Mouse (Mus musculus) cerebellum, adult 2 months (tissue): ENCODE results near the gene Palm2. TPM values are rescaled to one million over a fixed set of nuclear protein-coding genes. Genes with fewer than 3 reads are reported as not detected.
A peak's percentile ranks its signal among the peaks of the same experiment; 100 is the strongest.

ENCODE experiments used
- DNase-seq, 2 experiments: peaks; one replicate each; pipeline ENCODE4 v3.0.0; 2021
- H3K27ac ChIP-seq: fragments of 200-500 bp; 2 replicates; pipeline ENCODE4 v1.5.1; 2012; ENCODE audit warnings: low read length, control low read depth, inconsistent platforms; ENCODE audit not compliant: insufficient read depth
- H3K27me3 ChIP-seq: fragments of 200-500 bp; 2 replicates; pipeline ENCODE4 v1.6.1; 2012; ENCODE audit warnings: inconsistent platforms, mild to moderate bottlenecking, low read length, moderate library complexity; ENCODE audit not compliant: control insufficient read depth, insufficient read depth
- H3K4me1 ChIP-seq: fragments of 200-500 bp; 2 replicates; pipeline ENCODE4 v1.6.1; 2011; ENCODE audit warnings: low read length; ENCODE audit not compliant: control insufficient read depth, insufficient read depth
- H3K4me3 ChIP-seq: fragments of 200-500 bp; replicated peaks from 2 replicates; pipeline ENCODE3; 2011; ENCODE audit warnings: mild to moderate bottlenecking, low read depth, low read length, control low read depth; ENCODE audit not compliant: insufficient read depth
- CTCF ChIP-seq: fragments of 200-500 bp; IDR thresholded peaks from 2 replicates; pipeline ENCODE4 v1.5.1; 2011; ENCODE audit warnings: low read depth, mild to moderate bottlenecking, control low read depth, low read length, moderate library complexity, borderline replicate concordance; ENCODE audit not compliant: insufficient read depth
- POLR2A ChIP-seq: fragments of 200-500 bp; IDR thresholded peaks from 2 replicates; pipeline ENCODE4 v1.6.1; 2011; ENCODE audit warnings: low read length, control low read depth, borderline replicate concordance; ENCODE audit not compliant: insufficient read depth
- WGBS: fragments of 180-500 bp; shearing (Covaris S2); methylation state at CpG from one replicate; pipeline ENCODE4 v1.1.7; 2018; 5-methylcytosine and 5-hydroxymethylcytosine counted together
- polyA plus RNA-seq: library from polyadenylated mRNA; depleted of rRNA; stranded (reverse); fragments of >200 nt; gene quantifications from 2 replicates; pipeline ENCODE4 v1.2.3, GENCODE M21; 2012

The Palm2 gene
- polyA plus RNA-seq, 1 experiment, result 3.1 TPM

DNA sequence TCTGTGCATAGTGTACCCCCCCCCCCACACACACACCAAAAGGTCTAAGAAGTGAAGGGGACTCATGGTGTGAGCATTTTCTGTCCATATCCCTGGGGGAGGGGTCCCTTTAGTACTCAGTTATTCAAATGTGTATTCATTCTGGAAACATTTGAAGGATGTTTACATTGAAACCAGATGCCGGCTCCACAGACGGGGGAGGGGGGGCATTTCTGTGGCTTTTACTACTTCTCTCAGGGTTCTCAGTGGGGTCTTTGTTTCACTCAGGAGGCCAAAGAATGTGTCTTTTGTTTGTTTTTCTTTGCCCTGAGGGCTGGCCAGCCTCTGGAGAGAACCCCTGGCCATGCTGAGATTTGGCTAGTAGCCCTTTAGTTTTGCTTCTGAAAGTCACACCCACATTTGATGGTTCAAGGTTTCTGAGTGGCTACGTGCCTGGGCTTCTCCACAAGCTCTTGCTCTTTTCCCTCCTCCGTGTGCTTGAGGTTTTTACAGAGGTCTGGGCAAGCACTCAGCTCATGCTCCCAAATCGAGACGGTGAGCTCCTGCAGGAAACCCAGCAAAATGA lies 109.7 kb downstream of the Palm2 start:
- peak in 1 of 2 experiments; percentile 16 for DNase-seq
- no peaks in the 10 kb centered on the region for H3K4me1 ChIP-seq
- TF ChIP-seq POLR2A (no peak), CTCF (no peak)
- no peaks in the 10 kb centered on the region for H3K27me3 ChIP-seq
- no peak overlapping the region for H3K4me3 ChIP-seq
- no peak overlapping the region for H3K27ac ChIP-seq
- WGBS, result 15% methylated on average over 6 of the region's 6 CpGs

DNA sequence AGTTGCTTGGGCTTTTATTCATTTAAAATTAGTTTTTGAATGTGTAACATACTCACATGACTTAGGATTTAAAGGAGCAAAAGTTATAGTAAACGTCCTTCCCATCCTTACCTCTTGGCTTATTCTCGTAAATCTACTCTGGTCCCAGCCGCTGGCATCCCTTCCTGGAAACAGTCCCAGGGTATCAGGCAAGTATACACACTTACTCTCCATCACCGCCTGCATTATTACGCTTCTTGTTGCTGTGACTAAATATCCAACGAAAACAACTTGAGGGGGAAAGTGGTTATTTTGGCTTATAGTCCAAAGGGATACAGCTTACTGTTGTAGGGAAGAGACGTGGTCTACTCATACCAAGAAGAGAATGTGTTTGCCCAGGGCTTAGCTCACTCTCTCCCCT lies 113.7 kb downstream of the Palm2 start:
- no peaks in the 10 kb centered on the region for H3K4me1 ChIP-seq
- no peak overlapping the region for H3K4me3 ChIP-seq
- no peaks in the 10 kb centered on the region for H3K27me3 ChIP-seq
- no peak for DNase-seq
- no peak overlapping the region for H3K27ac ChIP-seq
- WGBS, result 62% methylated on average over 7 of the region's 7 CpGs
- TF ChIP-seq CTCF (no peak), POLR2A (no peak)

DNA sequence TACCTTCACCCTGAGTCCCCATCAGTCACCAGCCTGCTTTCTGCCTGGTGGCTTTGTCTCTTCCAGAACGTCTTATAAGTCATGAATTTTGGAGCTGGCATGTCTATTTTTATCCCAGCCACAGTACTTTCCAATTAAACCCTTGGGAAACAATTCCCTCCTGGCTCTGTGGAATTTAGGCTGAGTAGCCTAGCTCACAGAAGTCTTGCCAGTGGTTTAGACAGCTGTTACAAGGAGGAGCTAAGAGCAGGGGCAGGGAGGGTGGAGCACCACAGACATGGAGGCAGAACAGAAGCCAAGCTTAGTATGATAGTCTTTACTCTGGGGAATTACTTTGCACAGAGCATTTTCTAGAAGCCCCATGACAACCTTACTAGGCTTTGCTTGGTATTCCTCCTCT lies 116.2 kb downstream of the Palm2 start:
- 47% methylated on average over 1 of the region's 1 CpGs for WGBS
- no peak for TF ChIP-seq POLR2A
- TF ChIP-seq CTCF, result no peak
- H3K27me3 ChIP-seq, result no peaks in the 10 kb centered on the region
- no peak overlapping the region for H3K4me3 ChIP-seq
- no peak overlapping the region for H3K27ac ChIP-seq
- H3K4me1 ChIP-seq, result peaks cover 2% of the 10 kb centered on the region; the same call in 1 of the 2 replicates
- no peak for DNase-seq

DNA sequence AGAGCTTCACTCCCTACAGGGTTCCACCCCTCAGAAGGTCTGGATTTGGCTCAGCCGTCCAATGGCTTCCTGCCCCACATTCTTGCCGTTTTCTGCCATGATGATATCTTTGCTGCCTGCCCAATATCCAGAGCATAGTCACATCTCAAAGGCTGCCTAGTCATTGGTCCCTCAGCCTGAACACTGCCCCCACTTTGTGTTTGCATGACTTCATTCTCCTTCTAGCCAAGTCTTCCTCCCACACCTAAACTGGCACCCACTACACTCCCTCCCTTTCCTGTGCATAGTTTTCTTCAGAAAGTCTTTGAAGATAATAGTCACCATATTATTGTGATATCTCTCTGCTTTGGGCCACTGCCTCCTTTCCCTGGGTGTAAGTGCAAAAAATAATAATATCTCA lies 123.1 kb downstream of the Palm2 start:
- Histone ChIP-seq H3K4me1 (peaks cover 2% of the 10 kb centered on the region; the same call in 1 of the 2 replicates), H3K27ac (no peak overlapping the region), H3K27me3 (no peaks in the 10 kb centered on the region; the same call in 1 of the 2 replicates), H3K4me3 (no peak overlapping the region)
- 30% methylated on average over 2 of the region's 2 CpGs for WGBS
- no peak for TF ChIP-seq POLR2A
- no peak for TF ChIP-seq CTCF
- DNase-seq, result no peak

DNA sequence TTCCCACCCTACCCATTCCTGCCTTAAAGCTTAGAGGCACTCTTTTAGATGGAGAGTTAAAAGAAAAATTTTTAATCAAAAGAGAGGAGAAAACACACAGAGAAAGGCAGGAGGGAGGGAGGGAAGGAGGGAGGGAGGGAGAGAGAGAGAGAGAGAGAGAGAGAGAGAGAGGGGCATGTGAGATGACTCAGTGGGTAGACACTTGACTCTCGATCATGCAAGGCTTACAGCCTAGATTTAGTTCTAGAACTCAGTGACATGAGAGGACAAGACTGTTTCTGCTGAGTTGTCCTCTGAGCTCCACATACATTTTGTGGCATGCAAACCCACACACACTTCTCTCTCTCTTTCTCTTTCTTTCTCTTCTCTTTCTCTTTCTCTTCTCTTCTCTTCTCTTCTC lies 125.4 kb downstream of the Palm2 start:
- H3K27ac ChIP-seq, result no peak overlapping the region

DNA sequence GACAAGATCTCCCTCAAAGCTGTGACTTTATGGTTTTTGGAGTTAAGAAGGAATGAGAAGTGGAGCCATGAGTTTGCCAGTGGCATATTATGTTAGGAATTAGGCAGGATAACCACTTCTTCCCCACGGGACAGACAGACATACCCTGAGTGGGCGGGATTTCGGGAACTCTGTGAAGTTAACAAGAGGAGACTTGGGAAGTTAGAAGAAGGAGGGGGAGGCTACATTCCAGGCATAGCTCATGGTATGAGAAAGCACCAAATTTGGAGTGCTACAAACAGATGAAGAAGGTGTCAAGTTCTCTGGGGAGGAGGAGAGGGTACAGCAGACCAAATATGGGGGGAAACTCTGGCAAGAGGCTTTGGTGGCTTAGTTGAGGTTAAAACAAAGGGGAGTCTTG lies 126.0 kb downstream of the Palm2 start:
- Histone ChIP-seq H3K4me3 (no peak overlapping the region), H3K27me3 (no peaks in the 10 kb centered on the region; the same call in 1 of the 2 replicates), H3K4me1 (no peaks in the 10 kb centered on the region; the same call in 1 of the 2 replicates), H3K27ac (no peak overlapping the region)
- no peak for DNase-seq
- 72% methylated on average over 3 of the region's 3 CpGs for WGBS
- no peak for TF ChIP-seq POLR2A
- no peak for TF ChIP-seq CTCF

More for the DNA sequence above, 125.4 kb downstream of the Palm2 start:
- no peak for DNase-seq
- 94% methylated on average over 1 of the region's 1 CpGs for WGBS
- Histone ChIP-seq H3K27me3 (no peaks in the 10 kb centered on the region; the same call in 1 of the 2 replicates), H3K4me3 (no peak overlapping the region), H3K4me1 (peaks cover 2% of the 10 kb centered on the region; the same call in 1 of the 2 replicates)
- no peak for TF ChIP-seq POLR2A
- no peak for TF ChIP-seq CTCF

DNA sequence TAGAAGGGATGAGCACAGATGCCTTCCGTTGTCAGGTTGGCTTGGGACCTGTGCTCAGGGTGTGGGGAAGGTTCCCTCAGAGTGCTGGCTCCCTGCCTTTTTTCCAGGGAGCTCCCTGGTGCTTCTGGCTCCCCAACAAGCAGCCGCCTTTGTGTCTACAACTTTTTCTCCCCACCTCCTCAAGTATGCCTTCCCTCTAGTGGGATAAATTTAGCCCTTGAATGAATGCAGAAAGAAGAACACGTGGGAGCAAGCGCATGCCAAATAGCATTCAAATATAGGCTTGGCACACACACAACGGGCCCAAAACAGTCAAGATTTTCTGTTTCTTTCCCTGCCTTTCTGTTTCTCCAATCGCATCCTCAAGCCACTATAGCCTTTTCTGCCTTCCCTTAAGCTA lies 127.0 kb downstream of the Palm2 start:
- peak; percentile 18 to 19 for DNase-seq
- no peaks in the 10 kb centered on the region; the same call in 1 of the 2 replicates for H3K4me1 ChIP-seq
- no peak overlapping the region for H3K4me3 ChIP-seq
- TF ChIP-seq POLR2A, result no peak
- TF ChIP-seq CTCF, result no peak
- 23% methylated on average over 6 of the region's 6 CpGs for WGBS
- no peaks in the 10 kb centered on the region; the same call in 1 of the 2 replicates for H3K27me3 ChIP-seq
- H3K27ac ChIP-seq, result no peak overlapping the region

DNA sequence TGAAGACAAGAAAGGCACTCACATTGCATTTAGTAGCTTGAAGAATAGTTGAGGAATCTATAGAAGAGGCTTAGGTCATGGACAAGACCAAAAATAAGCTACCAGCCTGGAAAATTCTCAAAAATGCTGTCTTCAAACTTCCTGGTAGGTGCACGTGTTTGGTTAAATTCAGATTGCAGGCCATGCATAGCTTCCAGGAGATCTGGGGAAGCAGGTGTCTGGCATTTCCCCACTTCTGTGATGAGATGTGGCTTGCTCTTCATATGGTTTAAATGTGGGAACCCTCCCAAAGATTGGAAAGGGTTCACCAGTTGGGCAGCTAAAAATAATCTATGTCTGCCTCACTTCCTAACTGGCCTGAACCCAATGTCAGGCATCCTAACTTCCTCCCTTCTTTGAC lies 131.2 kb downstream of the Palm2 start:
- DNase-seq, result no peak
- 43% methylated on average over 1 of the region's 1 CpGs for WGBS
- Histone ChIP-seq H3K4me3 (no peak overlapping the region), H3K27ac (no peak overlapping the region), H3K4me1 (no peaks in the 10 kb centered on the region; the same call in 1 of the 2 replicates), H3K27me3 (no peaks in the 10 kb centered on the region)
- TF ChIP-seq CTCF (no peak), POLR2A (no peak)
